Mouse (Mus musculus) hindbrain, embryonic 14.5 days (tissue): ENCODE data around the gene Atxn2l. TPM values are rescaled to one million over a fixed set of nuclear protein-coding genes. Genes with fewer than 3 reads are reported as not detected.
"Not testable (repeated sequence)": the region's sequence is repeated elsewhere in the genome, so short reads cannot be mapped to it uniquely, and the experiment has no call there.

ENCODE experiments used
- ATAC-seq: fragments of 200-750 bp; cut with Nextera tagmentation; 2 replicates; pipeline ENCODE4 v1.8.0; 2017; ENCODE audit warnings: moderate number of reproducible peaks, mild to moderate bottlenecking, moderate TSS enrichment, moderate library complexity; ENCODE audit not compliant: low FRiP score
- DNase-seq: peaks from one replicate; pipeline ENCODE4 v3.0.0-alpha.2; 2015; ENCODE audit warnings: low spot score
- H3K27ac ChIP-seq: fragments of 300-500 bp; sonication (generic); 2 replicates; pipeline ENCODE4 v1.5.1; 2014; ENCODE audit warnings: mild to moderate bottlenecking, moderate library complexity
- H3K27me3 ChIP-seq: fragments of 300-500 bp; sonication (generic); 2 replicates; pipeline ENCODE4 v1.6.1; 2014; ENCODE audit warnings: mild to moderate bottlenecking, low read length, mixed read lengths; ENCODE audit not compliant: control insufficient read depth, insufficient read depth
- H3K36me3 ChIP-seq: fragments of 300-500 bp; sonication (generic); replicated peaks from 2 replicates; pipeline ENCODE4 v1.6.1; 2014; ENCODE audit not compliant: control insufficient read depth, insufficient read depth
- H3K4me1 ChIP-seq: fragments of 300-500 bp; sonication (generic); replicated peaks from 2 replicates; pipeline ENCODE4 v1.6.1; 2014; ENCODE audit warnings: antibody characterized with exemption, low read length, mixed read lengths; ENCODE audit not compliant: control insufficient read depth, insufficient read depth
- H3K4me2 ChIP-seq: fragments of 300-500 bp; sonication (generic); replicated peaks from 2 replicates; pipeline ENCODE4 v1.6.1; 2014; ENCODE audit warnings: mild to moderate bottlenecking, moderate library complexity
- H3K4me3 ChIP-seq: fragments of 300-500 bp; sonication (generic); replicated peaks from 2 replicates; pipeline ENCODE4 v1.5.1; 2014; ENCODE audit warnings: mild to moderate bottlenecking, low read length
- H3K9ac ChIP-seq: fragments of 300-500 bp; sonication (generic); 2 replicates; pipeline ENCODE4 v1.6.1; 2014
- H3K9me3 ChIP-seq: fragments of 300-500 bp; sonication (generic); 2 replicates; pipeline ENCODE4 v1.6.1; 2016; ENCODE audit warnings: low read length; ENCODE audit not compliant: control insufficient read depth
- WGBS: fragments of 180-500 bp; shearing (Covaris S2); extraction: QIAGEN DNeasy Blood & Tissue Kit; methylation state at CpG from one replicate; pipeline ENCODE4 v1.1.7; 2014; 5-methylcytosine and 5-hydroxymethylcytosine counted together
- polyA plus RNA-seq: library from polyadenylated mRNA; unstranded; fragments of >200 nt; fragmentation: Nextera tagmentation; extraction: Ambion mirVana; gene quantifications from 2 replicates; pipeline ENCODE4 v1.2.1, GENCODE M21; 2014

Atxn2l gene
- polyA plus RNA-seq, 1 experiment from 2014 or later = 72.6 TPM

DNA sequence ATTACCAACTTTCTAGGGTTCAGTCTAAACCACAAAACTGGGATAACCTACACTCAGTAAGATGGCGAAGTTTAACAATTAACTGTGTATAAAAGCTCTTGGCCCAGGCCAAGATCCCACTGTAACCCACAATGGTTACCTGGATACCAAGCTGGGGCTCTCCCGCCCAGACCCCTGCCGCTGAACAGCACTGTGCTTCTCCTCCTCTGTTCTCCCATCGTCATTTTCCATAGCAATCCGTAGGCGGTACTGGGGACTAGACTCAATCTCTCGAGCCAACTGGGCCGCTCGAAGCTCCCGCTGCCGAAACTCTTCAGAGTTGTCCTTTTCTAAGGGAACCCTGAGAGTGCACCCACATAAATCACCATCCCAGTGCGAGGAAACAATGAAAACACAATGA, 5.3 kb downstream of the Atxn2l start:
- 89% methylated on average over 12 of the region's 12 CpGs for WGBS
- H3K27ac ChIP-seq = no peak overlapping the region
- no peaks in the 10 kb centered on the region for H3K27me3 ChIP-seq
- no peak overlapping the region for H3K4me3 ChIP-seq
- H3K36me3 ChIP-seq = peaks cover 83% of the 10 kb centered on the region
- peaks cover 11% of the 10 kb centered on the region; the same call in 1 of the 2 replicates for H3K4me1 ChIP-seq
- DNase-seq (no peak), ATAC-seq (no peak)
- H3K9ac ChIP-seq = no peak overlapping the region
- no peaks in the 10 kb centered on the region for H3K9me3 ChIP-seq
- H3K4me2 ChIP-seq = no peak overlapping the region

DNA sequence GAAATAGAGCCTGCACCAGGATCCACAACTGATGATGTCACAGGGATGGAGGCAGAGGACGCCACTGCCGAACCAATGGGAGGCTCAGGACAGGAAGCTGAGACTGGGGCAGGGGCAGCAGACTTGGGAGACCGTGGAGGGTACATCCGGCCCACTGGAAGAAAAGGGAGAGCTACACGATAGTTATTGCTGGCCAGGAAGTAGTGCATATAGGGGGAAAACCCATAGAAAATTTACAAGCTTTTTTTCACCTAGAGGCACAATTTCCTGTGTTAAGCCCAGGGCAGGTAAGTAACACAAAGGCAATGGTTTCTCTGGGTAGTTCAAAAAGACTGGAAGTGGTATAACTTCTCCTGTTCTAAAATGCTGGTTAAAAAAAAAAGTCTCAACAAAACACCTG, 6.8 kb downstream of the Atxn2l start:
- WGBS = 95% methylated on average over 5 of the region's 5 CpGs
- Histone ChIP-seq H3K4me2 (no peak overlapping the region), H3K9ac (no peak overlapping the region), H3K4me3 (no peak overlapping the region), H3K27me3 (no peaks in the 10 kb centered on the region), H3K4me1 (peaks cover 9% of the 10 kb centered on the region; the same call in 1 of the 2 replicates), H3K36me3 (peaks cover 98% of the 10 kb centered on the region), H3K9me3 (no peaks in the 10 kb centered on the region), H3K27ac (no peak overlapping the region)
- ATAC-seq = no peak
- no peak for DNase-seq

DNA sequence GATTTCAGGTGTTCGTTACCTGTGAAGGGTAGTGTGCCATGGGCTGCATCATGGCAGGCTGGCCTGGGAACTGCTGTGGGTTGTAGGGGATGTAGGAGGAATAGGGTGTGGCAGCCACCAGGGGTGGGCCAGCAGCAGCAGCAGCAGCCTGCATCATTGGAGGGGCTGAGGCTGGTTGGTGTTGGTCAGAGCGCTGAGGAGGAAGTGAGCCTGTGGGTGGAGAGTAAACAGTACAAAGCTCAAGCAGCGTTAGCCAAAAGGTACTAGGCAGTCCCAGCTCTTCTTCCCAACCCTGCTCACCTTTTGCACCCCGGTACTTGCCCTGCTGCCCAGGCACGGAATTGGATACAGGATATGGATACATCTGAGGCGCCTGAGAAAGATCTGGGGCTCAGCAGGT, 9.1 kb downstream of the Atxn2l start:
- H3K4me1 ChIP-seq = no peaks in the 10 kb centered on the region
- ATAC-seq (no peak), DNase-seq (no peak)
- no peak overlapping the region for H3K4me3 ChIP-seq
- no peak overlapping the region for H3K27ac ChIP-seq
- no peak overlapping the region for H3K4me2 ChIP-seq
- H3K36me3 ChIP-seq = peaks cover 97% of the 10 kb centered on the region
- no peaks in the 10 kb centered on the region for H3K9me3 ChIP-seq
- H3K9ac ChIP-seq = no peak overlapping the region
- no peaks in the 10 kb centered on the region for H3K27me3 ChIP-seq
- 97% methylated on average over 6 of the region's 6 CpGs for WGBS

DNA sequence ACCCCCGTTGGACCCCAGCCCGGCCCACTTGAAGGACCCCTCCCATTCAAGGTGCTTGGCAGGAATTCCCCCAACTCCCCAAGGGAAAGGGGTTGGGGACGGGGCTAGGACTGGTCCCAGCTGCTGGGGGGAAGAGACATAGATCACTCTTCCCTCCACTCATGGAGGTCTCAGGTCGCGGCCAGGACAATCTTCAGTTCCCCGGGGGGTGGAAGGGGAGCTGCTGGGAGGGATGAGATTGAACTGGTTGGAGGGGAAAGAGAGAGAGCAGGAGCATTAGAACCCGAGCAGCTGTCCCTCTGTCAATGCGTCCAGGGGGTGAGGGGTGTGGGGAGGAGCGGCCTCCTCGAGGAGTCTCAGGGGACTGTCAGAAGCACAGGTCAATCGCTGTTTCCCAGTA, 11.3 kb downstream of the Atxn2l start:
- no peaks in the 10 kb centered on the region for H3K9me3 ChIP-seq
- no peak overlapping the region for H3K9ac ChIP-seq
- no peaks in the 10 kb centered on the region for H3K27me3 ChIP-seq
- 0 out of 2 replicates have a peak, but pooled peaks cover 8% of the 10 kb centered on the region for H3K4me1 ChIP-seq
- peaks cover 79% of the 10 kb centered on the region for H3K36me3 ChIP-seq
- H3K27ac ChIP-seq = no peak overlapping the region
- WGBS = 47% methylated on average over 11 of the region's 11 CpGs
- H3K4me3 ChIP-seq = no peak overlapping the region
- ATAC-seq = no peak
- H3K4me2 ChIP-seq = no peak overlapping the region
- DNase-seq = no peak

DNA sequence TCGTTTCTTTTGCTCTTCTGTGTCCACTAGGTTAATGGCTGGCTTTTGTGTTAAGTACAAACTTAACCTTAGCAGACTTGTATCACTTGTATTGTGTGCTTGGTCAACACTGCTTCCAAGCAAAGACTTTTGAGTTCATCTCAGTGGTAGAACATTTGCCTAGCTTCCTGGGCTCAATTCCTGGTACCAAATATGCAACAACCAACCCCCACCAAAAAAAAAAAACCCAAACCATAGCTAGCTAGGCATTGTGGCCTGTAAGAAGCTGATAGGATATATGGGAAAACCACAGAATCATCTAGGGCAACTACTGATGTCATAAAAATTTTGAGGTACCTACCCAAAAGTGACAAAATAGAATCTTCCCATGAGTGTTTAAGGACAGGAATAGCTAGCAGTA, 12.2 kb downstream of the Atxn2l start:
- peaks cover 69% of the 10 kb centered on the region for H3K36me3 ChIP-seq
- no peaks in the 10 kb centered on the region for H3K9me3 ChIP-seq
- H3K4me1 ChIP-seq = 0 out of 2 replicates have a peak, but pooled peaks cover 8% of the 10 kb centered on the region
- H3K4me3 ChIP-seq = no peak overlapping the region
- H3K4me2 ChIP-seq = no peak overlapping the region
- DNase-seq (no peak), ATAC-seq (no peak)
- H3K9ac ChIP-seq = no peak overlapping the region
- no peak overlapping the region for H3K27ac ChIP-seq
- no peaks in the 10 kb centered on the region for H3K27me3 ChIP-seq
- WGBS = 90% methylated on average over 1 of the region's 1 CpGs

DNA sequence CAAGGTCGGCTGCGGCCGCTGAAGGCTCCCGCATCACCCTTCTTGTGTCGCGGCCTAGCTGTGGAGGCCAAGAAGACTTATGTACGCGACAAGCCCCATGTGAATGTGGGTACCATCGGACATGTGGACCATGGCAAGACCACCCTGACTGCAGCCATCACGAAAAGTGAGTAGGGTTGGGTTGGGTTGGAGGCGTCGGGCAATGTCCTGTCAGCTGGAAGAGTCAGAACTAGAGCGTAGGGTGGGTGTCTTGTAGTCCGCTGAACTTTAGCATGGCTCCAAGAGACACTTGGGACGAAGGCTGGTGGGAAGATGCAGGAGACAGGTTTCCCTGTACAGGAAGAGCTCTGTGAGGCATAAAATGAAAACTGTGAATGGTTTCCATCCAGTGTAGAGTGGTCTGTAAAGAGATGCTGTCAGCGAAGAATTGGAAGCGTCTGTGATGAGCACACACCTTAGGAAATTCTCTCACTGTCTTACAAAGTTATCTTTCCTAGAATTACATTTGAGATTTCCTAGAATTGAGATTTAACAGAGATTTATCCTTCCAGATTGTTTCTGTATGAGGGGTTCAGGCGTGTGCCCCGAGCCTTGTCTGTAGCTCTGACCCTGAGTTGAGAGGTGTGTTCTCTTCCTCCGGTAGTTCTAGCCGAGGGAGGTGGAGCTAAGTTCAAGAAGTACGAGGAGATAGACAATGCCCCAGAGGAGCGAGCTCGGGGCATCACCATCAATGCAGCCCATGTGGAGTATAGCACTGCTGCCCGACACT, 15.4 kb downstream of the Atxn2l start:
- not testable (repeated sequence) for H3K4me1 ChIP-seq, H3K9me3 ChIP-seq, H3K27me3 ChIP-seq, DNase-seq
- H3K4me3 ChIP-seq = peak overlapping the region; percentile 57
- H3K9ac ChIP-seq = peak overlapping the region; percentile 73
- H3K4me2 ChIP-seq = peak overlapping the region; percentile 96
- WGBS = 19% methylated on average over 21 of the region's 25 CpGs
- 0 out of 2 replicates have a peak, but pooled peaks have one; percentile 5 for ATAC-seq
- peaks cover 37% of the 10 kb centered on the region for H3K36me3 ChIP-seq
- H3K27ac ChIP-seq = 0 out of 2 replicates have a peak overlapping the region, but pooled peaks have one; percentile 9

DNA sequence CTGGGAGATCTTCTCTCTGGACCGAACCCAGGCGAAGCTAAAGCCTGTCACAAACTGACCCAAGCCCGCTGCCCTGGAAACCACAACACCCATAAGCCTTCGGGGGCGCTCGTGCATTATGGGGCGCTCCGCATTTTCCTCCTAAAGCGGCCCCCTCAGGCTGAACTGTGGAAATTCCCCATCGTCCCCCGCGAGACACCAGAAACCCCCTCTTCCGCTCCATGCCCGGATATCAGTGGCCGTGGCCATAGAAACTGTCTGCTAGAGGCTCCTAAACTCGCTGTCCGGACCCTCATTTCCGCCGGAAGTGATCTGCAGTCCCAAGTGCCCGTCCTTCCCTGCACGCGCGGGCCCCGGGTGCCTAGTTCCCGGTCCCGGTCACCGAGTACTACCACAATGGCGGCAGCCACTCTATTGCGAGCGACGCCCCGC, 16.2 kb downstream of the Atxn2l start, which contains the start of gene Tufm:
TSS of gene Tufm (plus strand) at position 310 of the 432 bp plus-strand sequence.
- H3K4me2 ChIP-seq = peak within 1 kb of the TSS; percentile 96
- H3K4me1 ChIP-seq = 0 out of 2 replicates have a peak, but pooled peaks cover 8% of the 10 kb centered on the region
- H3K9me3 ChIP-seq = no peaks in the 10 kb centered on the region
- peaks cover 30% of the 10 kb centered on the region for H3K36me3 ChIP-seq
- under 1% methylated on average over 32 of the region's 32 CpGs for whole genome bisulfite sequencing
- H3K27me3 ChIP-seq = no peaks in the 10 kb centered on the region
- peak within 1 kb of the TSS; percentile 57 for H3K4me3 ChIP-seq
- DNase-seq (peak; percentile 94), ATAC-seq (peak; percentile 95)
- peak within 1 kb of the TSS; percentile 73 for H3K9ac ChIP-seq
- H3K27ac ChIP-seq = peak within 1 kb of the TSS; percentile 60

DNA sequence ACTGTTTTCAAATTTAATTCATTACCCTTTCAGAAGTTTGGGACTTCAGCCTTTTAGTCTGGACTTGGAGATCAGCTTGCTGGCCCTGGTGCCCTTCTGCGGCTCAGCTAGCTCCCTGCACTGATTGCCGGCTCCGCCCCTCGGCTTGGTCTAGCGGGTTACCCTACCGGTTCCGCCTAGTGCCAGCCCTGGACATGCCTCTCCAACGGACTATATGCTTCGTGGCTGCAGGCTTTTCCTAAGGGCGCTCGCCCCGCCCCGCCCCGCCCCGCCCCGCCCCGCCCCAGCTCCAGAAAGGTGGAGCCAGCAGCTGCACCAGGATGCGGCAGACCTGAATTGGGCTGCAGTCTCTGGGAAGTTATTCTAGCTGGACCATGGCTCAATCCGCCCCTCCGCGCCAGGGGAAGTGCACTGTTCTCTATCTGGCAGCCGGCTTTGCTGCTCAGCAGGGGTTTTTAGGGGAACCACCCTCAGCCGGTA, 20.8 kb downstream of the Atxn2l start:
- ATAC-seq (peak; percentile 59; the same call in 1 of the 2 replicates), DNase-seq (peak; percentile 46)
- Histone ChIP-seq H3K27me3 (no peaks in the 10 kb centered on the region), H3K9me3 (0 out of 2 replicates have a peak, but pooled peaks cover 5% of the 10 kb centered on the region), H3K9ac (peak overlapping the region; percentile 46), H3K4me2 (peak overlapping the region; percentile 58), H3K27ac (no peak overlapping the region), H3K36me3 (no peaks in the 10 kb centered on the region), H3K4me1 (no peaks in the 10 kb centered on the region), H3K4me3 (peak overlapping the region; percentile 22)
- WGBS = under 1% methylated on average over 23 of the region's 23 CpGs

DNA sequence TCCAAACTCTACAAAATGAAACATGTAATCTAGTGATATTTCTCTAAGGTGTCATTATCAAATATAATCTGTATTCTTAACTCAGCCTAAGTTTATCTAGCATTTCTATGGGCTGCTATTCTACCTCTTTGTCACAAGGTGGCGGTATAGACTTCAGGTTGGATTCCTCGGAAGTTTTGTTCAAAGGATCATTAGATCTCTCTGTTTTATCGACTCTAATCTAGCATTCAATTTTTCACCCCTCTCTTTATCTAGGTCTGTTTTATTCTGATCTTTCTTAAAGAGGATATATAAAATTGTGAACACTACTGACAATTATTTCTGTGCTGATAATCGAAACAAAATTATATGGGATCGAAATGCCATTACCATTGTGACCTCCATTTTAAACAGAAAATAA, 21.5 kb downstream of the Atxn2l start:
- WGBS = 23% methylated on average over 5 of the region's 5 CpGs
- DNase-seq = peak; percentile 70

More for the DNA sequence above, 21.5 kb downstream of the Atxn2l start:
- Histone ChIP-seq H3K9ac (no peak overlapping the region), H3K4me2 (no peak overlapping the region), H3K9me3 (0 out of 2 replicates have a peak, but pooled peaks cover 5% of the 10 kb centered on the region), H3K27ac (no peak overlapping the region), H3K36me3 (no peaks in the 10 kb centered on the region), H3K27me3 (no peaks in the 10 kb centered on the region), H3K4me1 (no peaks in the 10 kb centered on the region), H3K4me3 (no peak overlapping the region)
- ATAC-seq = no peak
